Mouse (Mus musculus) embryo, embryonic 11.5 days (tissue): ENCODE results near the gene Sema6d.

Experiments used
- DNase-seq: peaks from one replicate; pipeline ENCODE4 v3.0.0-alpha.2; 2012; ENCODE audit warnings: low read depth, low spot score

Gene Sema6d

DNA sequence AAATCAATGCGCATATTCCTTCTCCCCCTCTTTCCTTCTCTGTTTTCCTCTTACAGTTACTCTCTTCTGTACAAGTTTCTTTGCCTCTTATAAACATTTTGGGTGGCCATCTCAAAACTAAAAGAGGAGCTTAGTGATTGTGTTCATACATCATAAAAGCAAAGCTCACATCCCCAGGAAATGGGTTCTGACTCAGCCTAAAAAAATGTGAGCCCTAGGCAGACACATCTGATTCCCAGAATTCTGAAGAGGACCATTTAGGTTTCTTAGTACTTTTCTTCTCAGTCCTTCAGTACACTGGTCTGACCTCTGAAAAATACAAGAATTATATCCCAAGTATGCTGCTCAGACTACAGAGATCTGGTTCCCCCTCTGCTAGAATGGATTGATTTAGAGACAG is 78.6 kb downstream of the Sema6d start:
- no peak for DNase-seq

DNA sequence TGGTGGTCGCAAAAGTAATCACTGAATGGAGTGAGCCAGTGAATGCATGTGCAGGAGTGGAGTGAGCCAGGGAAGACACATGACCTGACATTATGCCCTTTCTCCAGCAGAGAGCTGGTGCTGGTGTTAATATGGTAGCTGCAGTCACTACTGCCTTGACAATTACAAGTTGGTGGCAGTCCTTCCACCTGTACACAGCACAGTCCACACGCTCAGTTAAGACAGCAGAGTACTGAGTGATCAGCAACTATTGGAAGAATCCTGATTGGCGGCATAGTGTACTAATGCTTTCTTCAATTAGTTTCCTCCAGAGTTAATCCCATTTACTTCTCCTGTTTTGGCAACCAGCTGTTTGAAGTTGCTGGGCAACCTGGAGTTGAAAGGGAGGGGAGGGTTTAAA is 81.9 kb downstream of the Sema6d start:
- DNase-seq: no peak

- DNase-seq: no peak
These were observed 86.5 kb downstream of the Sema6d start for GRCm38 (mm10) chr2:124176265-124176664.

DNA sequence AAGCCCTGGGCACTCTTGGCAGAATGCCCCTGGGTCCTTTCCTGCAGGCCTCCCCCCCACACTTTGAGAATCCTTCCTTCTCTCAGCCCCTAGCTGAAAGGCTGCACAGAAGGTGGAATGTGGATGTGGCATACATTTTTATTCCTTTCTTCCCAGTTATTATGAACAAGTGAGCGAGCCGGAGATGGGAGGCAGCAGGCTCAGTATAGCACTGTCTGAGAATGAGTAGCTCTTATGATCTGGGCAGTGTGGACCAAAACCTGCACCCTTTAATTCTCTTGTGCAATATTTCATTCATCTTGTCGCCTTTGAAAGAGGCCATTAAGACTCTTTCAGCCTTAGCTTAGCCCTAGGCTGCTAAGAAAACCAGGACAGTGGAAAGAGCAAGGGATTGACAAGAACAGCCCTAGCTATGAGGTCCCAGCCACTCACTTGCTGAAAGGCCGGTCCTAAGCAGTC is 87.0 kb downstream of the Sema6d start:
- DNase-seq: no peak

DNA sequence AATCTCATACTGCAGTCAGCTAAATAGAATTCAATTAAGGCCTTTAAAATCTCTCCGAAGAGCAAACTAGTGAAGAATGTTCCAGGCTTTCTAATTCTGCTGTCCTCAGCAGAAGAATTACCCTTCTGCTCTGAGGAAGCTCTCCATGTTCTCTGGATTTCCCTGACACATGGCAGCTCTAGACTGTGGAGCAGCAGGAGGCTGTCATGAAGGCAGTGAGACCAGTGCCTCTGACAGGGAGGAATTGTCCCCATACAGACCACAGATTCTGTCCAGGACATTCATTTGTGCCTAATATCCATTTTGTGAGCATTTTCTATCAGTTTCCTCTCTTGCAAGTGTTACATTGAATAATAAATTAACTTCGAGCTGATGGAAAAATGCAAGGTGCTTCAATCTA is 99.5 kb downstream of the Sema6d start:
- no peak for DNase-seq

GRCm38 (mm10) chr2:124194041-124194440 is 104.3 kb downstream of the Sema6d start:
- DNase-seq: no peak

- DNase-seq: no peak
These were observed 111.7 kb downstream of the Sema6d start for GRCm38 (mm10) chr2:124201493-124201892.

DNA sequence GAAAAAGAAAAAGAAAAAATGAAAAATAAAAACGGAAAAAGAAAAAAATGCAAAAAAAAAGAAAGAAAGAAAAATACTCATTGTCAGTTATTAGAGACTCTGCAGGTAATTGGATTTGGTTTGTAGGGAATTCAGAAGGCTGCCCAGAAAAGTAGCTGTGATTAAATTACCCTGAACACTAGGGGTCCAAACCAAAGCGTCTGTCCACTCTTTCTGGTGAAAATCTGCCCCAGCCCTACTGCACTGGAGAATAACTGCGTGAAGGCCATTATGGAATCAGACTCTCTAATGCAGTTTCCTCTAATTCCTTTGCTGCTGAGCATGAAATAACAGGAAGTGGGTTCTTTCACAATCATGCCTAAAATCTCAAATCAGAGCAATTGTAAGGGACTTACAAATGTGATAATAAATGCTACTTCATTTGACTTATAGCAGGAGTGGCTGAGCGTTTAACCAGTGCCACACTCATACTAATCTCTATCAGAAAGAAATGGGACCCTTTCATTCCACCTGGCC is 112.8 kb downstream of the Sema6d start:
- DNase-seq: no peak

DNA sequence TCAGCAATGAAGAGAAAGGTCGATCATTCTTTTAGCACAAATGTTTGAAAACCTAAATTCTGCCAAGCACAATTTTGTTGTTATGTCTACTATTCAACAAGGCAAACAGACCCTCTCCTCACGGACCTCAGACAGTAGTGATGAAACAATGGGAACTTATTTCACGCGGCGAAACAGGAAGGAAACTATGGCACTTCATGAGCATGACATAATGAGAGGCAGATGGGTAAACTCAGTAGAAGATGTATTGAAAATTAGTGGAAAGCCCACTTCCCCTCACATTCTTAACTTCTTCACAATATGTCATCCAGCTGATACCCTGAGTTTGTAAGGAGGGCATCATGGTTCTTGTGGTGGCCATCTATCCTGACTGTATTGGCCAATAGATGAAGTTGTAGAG is 116.0 kb downstream of the Sema6d start:
- DNase-seq: no peak

GRCm38 (mm10) chr2:124208251-124208650 is 118.5 kb downstream of the Sema6d start:
- DNase-seq: no peak

DNA sequence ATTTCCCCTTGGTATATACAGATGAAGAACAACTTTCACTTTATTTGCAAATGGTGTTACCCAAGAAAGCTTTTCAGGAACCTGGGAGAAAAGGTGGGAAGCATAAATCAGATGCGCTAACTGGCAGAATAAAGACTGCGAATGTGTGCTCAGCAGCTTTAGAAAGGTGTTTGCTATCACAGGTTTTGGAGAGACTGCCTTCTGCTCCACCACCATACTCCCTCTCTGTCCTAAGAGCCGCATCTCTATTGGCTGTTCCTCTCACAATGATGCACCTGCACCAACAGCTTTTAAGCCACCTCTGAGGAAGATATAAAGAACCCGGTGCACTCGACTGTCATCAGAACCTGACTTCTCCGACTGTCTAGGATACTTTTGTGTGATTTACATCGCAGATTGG is 133.8 kb downstream of the Sema6d start:
- no peak for DNase-seq

DNA sequence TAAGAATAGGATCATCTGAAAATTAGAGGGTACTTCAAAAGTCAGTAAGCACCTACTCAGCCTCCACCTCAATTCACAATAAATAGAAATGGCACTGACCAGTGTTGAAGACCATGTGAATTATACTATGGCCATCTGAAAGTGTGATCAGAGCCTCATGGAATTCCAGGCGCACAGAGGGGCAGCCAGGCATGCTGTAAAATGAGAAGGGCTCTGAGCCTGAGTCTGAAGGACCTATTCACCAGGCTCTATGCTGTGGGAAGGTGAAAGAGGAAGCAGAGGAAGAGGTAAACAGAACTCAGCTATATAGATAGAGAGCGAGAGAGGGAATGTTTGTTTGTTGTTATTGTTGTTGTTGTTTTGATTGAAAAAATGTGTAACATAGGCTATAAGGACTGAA is 134.6 kb downstream of the Sema6d start:
- no peak for DNase-seq

- no peak for DNase-seq
These were observed 145.0 kb downstream of the Sema6d start for GRCm38 (mm10) chr2:124234636-124235221.

GRCm38 (mm10) chr2:124235237-124236055 is 145.7 kb downstream of the Sema6d start:
- no peak for DNase-seq

GRCm38 (mm10) chr2:124236831-124237230 is 147.1 kb downstream of the Sema6d start:
- no peak for DNase-seq

GRCm38 (mm10) chr2:124243608-124244007 is 153.8 kb downstream of the Sema6d start:
- no peak for DNase-seq

DNA sequence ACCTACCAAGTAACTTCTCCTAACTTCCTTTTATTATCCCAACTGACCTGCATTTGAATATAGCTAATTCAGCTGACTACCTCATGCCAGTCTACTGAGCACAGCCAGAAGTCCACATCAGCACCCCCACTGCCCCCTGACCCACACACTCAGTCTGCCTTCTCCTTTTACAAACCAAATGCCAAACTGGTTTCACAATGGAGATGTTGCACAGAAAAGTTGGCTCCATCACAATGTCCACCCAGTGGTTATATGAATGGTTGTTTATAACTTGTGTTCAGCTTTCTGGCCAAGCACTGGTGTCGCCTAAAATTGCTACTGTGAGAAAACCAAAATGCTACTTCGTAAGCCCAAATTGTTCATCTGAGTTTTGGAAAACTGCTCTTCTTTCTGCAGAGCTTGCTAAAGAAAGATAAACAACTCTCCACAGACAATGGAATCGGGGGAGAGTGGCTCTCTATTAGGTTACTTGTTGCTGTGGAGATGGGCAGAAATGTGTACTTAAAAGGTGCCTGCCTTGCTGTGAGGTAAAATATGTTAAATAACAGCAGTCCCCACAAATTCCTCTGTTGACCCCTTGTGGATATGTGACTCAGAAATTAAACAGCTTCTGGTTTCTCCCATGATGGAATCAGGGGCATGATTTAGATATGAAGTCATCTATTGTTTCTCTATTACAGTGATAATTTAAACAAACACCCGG is 154.9 kb downstream of the Sema6d start:
- DNase-seq: no peak

DNA sequence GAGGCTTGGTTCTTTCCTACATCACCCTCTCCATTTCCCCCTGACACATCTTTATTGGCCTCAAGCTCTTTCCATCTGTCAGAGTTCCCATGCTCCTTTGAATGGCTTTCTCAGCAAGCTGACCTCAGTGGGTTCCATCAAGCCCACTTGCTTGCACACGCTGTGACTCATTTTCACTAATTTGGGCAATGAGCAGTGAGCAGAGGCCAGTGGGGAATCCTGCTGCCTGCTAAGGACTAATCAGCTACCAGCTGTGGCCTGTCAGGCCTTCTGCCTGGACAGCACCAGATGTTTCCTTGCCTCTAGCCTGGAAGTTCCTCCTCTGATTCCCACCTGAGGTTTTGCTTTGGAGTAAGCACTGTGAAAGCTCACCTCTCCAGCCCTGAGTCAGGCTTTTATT is 168.3 kb downstream of the Sema6d start:
- DNase-seq: no peak

DNA sequence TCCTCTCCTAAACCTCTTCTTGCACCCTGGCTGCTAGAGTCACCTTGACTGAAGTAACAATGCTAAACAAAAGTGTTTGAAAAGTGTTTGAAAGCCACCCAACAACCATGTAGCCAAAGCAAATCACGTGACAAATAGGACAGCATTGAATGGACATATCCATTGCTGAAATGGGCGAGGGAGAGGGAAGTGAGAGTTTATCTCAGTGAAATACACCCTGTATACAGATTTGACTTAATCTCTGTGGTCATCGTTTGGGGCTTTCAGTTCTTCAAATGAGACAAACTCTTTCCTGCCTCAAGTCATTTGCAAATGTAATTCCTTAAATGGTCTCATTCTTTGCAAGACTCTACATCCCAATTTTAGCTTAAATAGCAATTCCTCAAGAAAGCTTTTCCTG is 174.5 kb downstream of the Sema6d start:
- no peak for DNase-seq

DNA sequence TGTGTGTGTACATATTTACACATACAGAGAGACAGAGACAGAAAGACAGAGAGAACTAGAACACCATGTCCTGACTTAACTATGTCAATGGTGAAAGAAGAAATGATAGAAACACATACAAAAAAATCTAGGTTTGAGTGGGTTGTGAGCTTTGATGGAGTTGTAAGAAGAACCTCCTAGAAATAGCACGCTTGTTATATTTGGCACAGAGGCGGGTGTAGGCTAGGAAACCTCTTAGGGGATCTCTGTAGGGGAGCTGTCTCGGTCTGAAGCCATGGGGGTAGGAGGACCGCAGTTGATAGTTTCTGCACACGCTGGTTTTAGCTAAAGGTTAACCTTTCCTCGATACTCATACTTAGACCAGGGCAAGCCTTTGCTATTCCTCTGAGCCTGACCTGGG is 181.4 kb downstream of the Sema6d start:
- no peak for DNase-seq

GRCm38 (mm10) chr2:124277492-124277891 is 187.7 kb downstream of the Sema6d start:
- DNase-seq: no peak

DNA sequence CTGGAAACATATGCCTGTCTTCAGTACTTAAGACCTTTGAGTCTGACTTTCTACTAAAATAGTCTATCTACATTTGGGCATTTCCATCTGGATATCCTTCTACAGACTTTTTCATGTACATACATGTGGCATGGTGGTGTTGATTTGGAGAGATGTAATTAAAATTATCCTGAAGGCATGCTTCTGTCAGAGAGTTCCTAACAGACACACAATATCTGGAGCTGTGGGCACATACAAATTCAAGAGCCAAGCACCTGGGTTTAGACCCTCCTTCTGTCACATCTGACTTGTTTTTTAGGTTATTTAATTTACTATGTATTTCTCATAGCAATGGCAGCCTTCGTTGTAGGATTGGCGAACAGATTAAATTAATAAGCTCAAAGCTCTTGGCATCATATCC is 195.3 kb downstream of the Sema6d start:
- no peak for DNase-seq
